Mouse (Mus musculus): ENCODE measurements around the gene Xrcc5.

Xrcc5 gene

GRCm38 (mm10) chr1:72315447-72315846 lies 8.2 kb downstream of the Xrcc5 start:
- CTCF ChIA-PET = no interaction called here

GRCm38 (mm10) chr1:72316409-72316808 lies 9.2 kb downstream of the Xrcc5 start:
- CTCF ChIA-PET = no interaction called here

- CTCF ChIA-PET = no interaction called here
Observed at GRCm38 (mm10) chr1:72316901-72317300, 9.7 kb downstream of the Xrcc5 start.

GRCm38 (mm10) chr1:72320759-72321158 lies 13.5 kb downstream of the Xrcc5 start:
- CTCF ChIA-PET = no interaction called here

GRCm38 (mm10) chr1:72323248-72323647 lies 16.0 kb downstream of the Xrcc5 start:
- CTCF ChIA-PET = interaction anchor here (0.6 kb wide), 1 partner anchor 63 kb away, joined by 4 read pairs; no protein-coding TSS in a partner anchor

- CTCF ChIA-PET = no interaction called here
Observed at GRCm38 (mm10) chr1:72326162-72326821, 19.1 kb downstream of the Xrcc5 start.

- CTCF ChIA-PET = no interaction called here
Observed at GRCm38 (mm10) chr1:72334807-72335206, 27.6 kb downstream of the Xrcc5 start.

- CTCF ChIA-PET = no interaction called here
Observed at GRCm38 (mm10) chr1:72336780-72337179, 29.6 kb downstream of the Xrcc5 start.

GRCm38 (mm10) chr1:72338341-72338740 lies 31.1 kb downstream of the Xrcc5 start:
- CTCF ChIA-PET = no interaction called here

GRCm38 (mm10) chr1:72347873-72348272 lies 40.7 kb downstream of the Xrcc5 start:
- CTCF ChIA-PET = no interaction called here

- CTCF ChIA-PET = no interaction called here
Observed at GRCm38 (mm10) chr1:72354856-72355255, 47.6 kb downstream of the Xrcc5 start.

- CTCF ChIA-PET = no interaction called here
Observed at GRCm38 (mm10) chr1:72358216-72358615, 51.0 kb downstream of the Xrcc5 start.

GRCm38 (mm10) chr1:72359462-72359861 lies 52.2 kb downstream of the Xrcc5 start:
- CTCF ChIA-PET = no interaction called here

GRCm38 (mm10) chr1:72360809-72361208 lies 53.6 kb downstream of the Xrcc5 start:
- CTCF ChIA-PET = no interaction called here

- CTCF ChIA-PET = no interaction called here
Observed at GRCm38 (mm10) chr1:72364661-72365060, 57.4 kb downstream of the Xrcc5 start.

GRCm38 (mm10) chr1:72372512-72372911 lies 65.3 kb downstream of the Xrcc5 start:
- CTCF ChIA-PET = no interaction called here

- CTCF ChIA-PET = no interaction called here
Observed at GRCm38 (mm10) chr1:72372913-72373312, 65.7 kb downstream of the Xrcc5 start.

GRCm38 (mm10) chr1:72373648-72374047 lies 66.4 kb downstream of the Xrcc5 start:
- CTCF ChIA-PET = no interaction called here

GRCm38 (mm10) chr1:72374049-72374448 lies 66.8 kb downstream of the Xrcc5 start:
- CTCF ChIA-PET = no interaction called here

- CTCF ChIA-PET = interaction anchor here (0.6 kb wide), 1 partner anchor 97 kb away, joined by 9 read pairs; no protein-coding TSS in a partner anchor
Observed at GRCm38 (mm10) chr1:72378151-72378550, 70.9 kb downstream of the Xrcc5 start.

GRCm38 (mm10) chr1:72379752-72380353 lies 72.6 kb downstream of the Xrcc5 start:
- CTCF ChIA-PET = no interaction called here

GRCm38 (mm10) chr1:72380544-72380943 lies 73.3 kb downstream of the Xrcc5 start:
- CTCF ChIA-PET = no interaction called here

- CTCF ChIA-PET = no interaction called here
Observed at GRCm38 (mm10) chr1:72383056-72383455, 75.8 kb downstream of the Xrcc5 start.

GRCm38 (mm10) chr1:72383651-72384050 lies 76.4 kb downstream of the Xrcc5 start:
- CTCF ChIA-PET = no interaction called here

All from spleen, embryonic (tissue).